Mouse (Mus musculus) cerebellum, adult 2 months (tissue): ENCODE data around the gene C130050O18Rik. TPM values are rescaled to one million over a fixed set of nuclear protein-coding genes. Genes with fewer than 3 reads are reported as not detected.
A peak's percentile ranks its signal among the peaks of the same experiment; 100 is the strongest.

Experiments used
- DNase-seq, 2 experiments: peaks; one replicate each; pipeline ENCODE4 v3.0.0; 2021
- H3K27ac ChIP-seq: fragments of 200-500 bp; 2 replicates; pipeline ENCODE4 v1.5.1; 2012; ENCODE audit warnings: low read length, control low read depth, inconsistent platforms; ENCODE audit not compliant: insufficient read depth
- H3K27me3 ChIP-seq: fragments of 200-500 bp; 2 replicates; pipeline ENCODE4 v1.6.1; 2012; ENCODE audit warnings: inconsistent platforms, mild to moderate bottlenecking, low read length, moderate library complexity; ENCODE audit not compliant: control insufficient read depth, insufficient read depth
- H3K4me1 ChIP-seq: fragments of 200-500 bp; 2 replicates; pipeline ENCODE4 v1.6.1; 2011; ENCODE audit warnings: low read length; ENCODE audit not compliant: control insufficient read depth, insufficient read depth
- H3K4me3 ChIP-seq: fragments of 200-500 bp; replicated peaks from 2 replicates; pipeline ENCODE3; 2011; ENCODE audit warnings: mild to moderate bottlenecking, low read depth, low read length, control low read depth; ENCODE audit not compliant: insufficient read depth
- CTCF ChIP-seq: fragments of 200-500 bp; IDR thresholded peaks from 2 replicates; pipeline ENCODE4 v1.5.1; 2011; ENCODE audit warnings: low read depth, mild to moderate bottlenecking, control low read depth, low read length, moderate library complexity, borderline replicate concordance; ENCODE audit not compliant: insufficient read depth
- POLR2A ChIP-seq: fragments of 200-500 bp; IDR thresholded peaks from 2 replicates; pipeline ENCODE4 v1.6.1; 2011; ENCODE audit warnings: low read length, control low read depth, borderline replicate concordance; ENCODE audit not compliant: insufficient read depth
- WGBS: fragments of 180-500 bp; shearing (Covaris S2); methylation state at CpG from one replicate; pipeline ENCODE4 v1.1.7; 2018; 5-methylcytosine and 5-hydroxymethylcytosine counted together
- polyA plus RNA-seq: library from polyadenylated mRNA; depleted of rRNA; stranded (reverse); fragments of >200 nt; gene quantifications from 2 replicates; pipeline ENCODE4 v1.2.3, GENCODE M21; 2012

Gene C130050O18Rik
- polyA plus RNA-seq, 1 experiment = 0.21 TPM

DNA sequence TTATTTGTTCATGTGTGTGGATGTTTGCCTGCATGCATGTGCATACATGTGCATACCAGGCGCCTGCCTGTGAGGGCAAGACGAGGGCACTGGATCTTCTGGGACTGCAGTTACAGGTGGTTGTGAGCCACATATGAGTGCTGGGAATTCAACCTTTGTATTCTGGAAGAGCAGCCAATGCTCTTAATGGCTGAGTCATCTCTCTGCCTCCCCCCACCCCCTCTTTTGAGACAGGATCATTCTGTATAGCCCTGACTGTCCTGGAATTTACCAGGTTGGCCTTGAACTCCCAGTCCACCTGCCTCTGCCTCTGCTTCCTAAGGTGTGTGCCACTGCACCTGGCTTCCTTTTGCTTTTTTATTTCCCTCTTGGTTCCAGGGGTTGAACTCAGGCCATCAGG is 30.2 kb upstream of the C130050O18Rik start:
- DNase-seq = no peak
- Histone ChIP-seq H3K4me1 (no peaks in the 10 kb centered on the region; the same call in 1 of the 2 replicates), H3K27ac (no peak overlapping the region), H3K27me3 (no peaks in the 10 kb centered on the region), H3K4me3 (no peak overlapping the region)
- WGBS = 97% methylated on average over 2 of the region's 2 CpGs
- TF ChIP-seq POLR2A (no peak), CTCF (no peak)

GRCm38 (mm10) chr5:139377468-139378270 is 27.4 kb upstream of the C130050O18Rik start, which contains the start of gene Gpr146:
Gpr146 (plus strand) TSS chr5:139377697.
- Histone ChIP-seq H3K4me3 (no peak within 1 kb of the TSS), H3K27me3 (no peaks in the 10 kb centered on the region), H3K27ac (no peak within 1 kb of the TSS), H3K4me1 (peaks cover 6% of the 10 kb centered on the region)
- TF ChIP-seq POLR2A (no peak), CTCF (no peak)
- DNase-seq = peak in 1 of 2 experiments; percentile 25
- WGBS = 52% methylated on average over 18 of the region's 18 CpGs

- Histone ChIP-seq H3K4me1 (peaks cover 7% of the 10 kb centered on the region), H3K4me3 (no peak overlapping the region), H3K27me3 (no peaks in the 10 kb centered on the region), H3K27ac (no peak overlapping the region)
- DNase-seq = no peak
- TF ChIP-seq CTCF (no peak), POLR2A (no peak)
- WGBS = 86% methylated on average over 7 of the region's 7 CpGs
These were observed 26.9 kb upstream of the C130050O18Rik start for GRCm38 (mm10) chr5:139378271-139378556.

DNA sequence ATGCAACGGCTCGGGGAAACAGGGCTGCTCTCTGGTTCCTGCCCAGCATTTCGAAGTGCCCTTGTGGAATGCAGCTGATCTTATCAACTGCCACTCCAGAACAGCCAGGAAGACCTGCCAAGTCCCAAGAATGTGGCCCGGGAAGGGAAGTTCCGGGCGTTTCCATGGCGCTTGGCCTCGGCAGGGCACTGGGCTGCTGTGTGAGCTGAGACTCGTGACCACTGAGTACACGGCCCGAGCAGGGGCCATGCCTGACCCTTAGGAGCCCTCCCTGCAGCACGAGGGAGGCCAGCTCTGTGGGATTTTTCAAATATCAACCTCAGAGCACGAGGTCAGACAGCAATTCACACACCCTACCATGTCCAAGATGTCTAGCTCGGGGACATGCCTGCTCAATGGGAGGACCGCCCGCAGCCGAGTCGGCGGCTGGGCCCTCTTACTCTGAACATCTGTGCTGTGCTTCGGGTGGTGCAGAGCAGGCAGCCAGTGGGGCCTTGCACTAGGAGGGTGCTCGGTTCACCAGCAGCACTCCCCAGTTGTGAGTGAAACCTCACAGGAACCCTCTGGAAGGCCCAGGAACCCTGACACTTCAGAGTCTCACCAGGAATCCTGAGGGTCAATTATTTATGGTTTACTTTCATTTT is 26.0 kb upstream of the C130050O18Rik start:
- DNase-seq = peak; percentile 28 to 41
- TF ChIP-seq CTCF = no peak
- TF ChIP-seq POLR2A = no peak
- no peak overlapping the region for H3K27ac ChIP-seq
- H3K4me1 ChIP-seq = peaks cover 9% of the 10 kb centered on the region
- no peaks in the 10 kb centered on the region for H3K27me3 ChIP-seq
- 63% methylated on average over 21 of the region's 21 CpGs for WGBS
- no peak overlapping the region for H3K4me3 ChIP-seq

DNA sequence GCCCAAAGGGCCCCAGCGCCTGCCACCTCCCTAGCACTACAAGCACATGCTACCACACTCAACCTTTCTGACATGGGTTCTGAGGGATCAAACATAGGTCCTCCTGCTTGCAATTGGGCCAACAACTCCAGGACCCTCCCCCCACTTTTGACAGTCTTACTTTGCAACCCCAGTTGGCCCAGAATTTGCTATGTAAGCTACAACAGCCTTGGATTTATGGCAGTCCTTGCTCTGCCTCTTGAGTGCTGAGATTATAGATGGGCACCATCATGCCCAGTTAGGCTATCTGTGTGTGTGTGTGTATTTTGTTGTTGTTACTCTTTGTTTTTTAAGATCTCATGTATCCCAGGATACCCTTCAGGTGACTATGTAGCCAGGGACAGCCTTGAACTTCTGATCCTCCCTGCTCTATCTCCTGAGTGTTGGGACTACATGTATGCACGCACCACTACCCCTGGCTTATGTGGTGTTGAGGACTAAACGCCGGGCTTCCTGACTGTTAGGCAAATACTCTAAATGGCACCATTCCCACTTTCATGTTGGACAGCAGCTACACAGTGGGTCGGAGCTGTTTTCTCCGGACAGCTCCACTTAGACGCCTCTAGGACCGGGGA is 25.2 kb upstream of the C130050O18Rik start:
- peak overlapping the region; percentile 72 for H3K4me3 ChIP-seq
- DNase-seq = no peak
- WGBS = 15% methylated on average over 8 of the region's 8 CpGs
- no peaks in the 10 kb centered on the region for H3K27me3 ChIP-seq
- H3K4me1 ChIP-seq = peaks cover 15% of the 10 kb centered on the region
- TF ChIP-seq POLR2A (no peak), CTCF (no peak)
- no peak overlapping the region for H3K27ac ChIP-seq

GRCm38 (mm10) chr5:139380385-139381248 is 24.5 kb upstream of the C130050O18Rik start:
- H3K27me3 ChIP-seq = no peaks in the 10 kb centered on the region
- TF ChIP-seq CTCF = no peak
- TF ChIP-seq POLR2A = 0 out of 2 replicates have a peak, but pooled peaks have one; percentile 31
- peaks cover 15% of the 10 kb centered on the region for H3K4me1 ChIP-seq
- H3K27ac ChIP-seq = peak overlapping the region; percentile 35
- under 1% methylated on average over 56 of the region's 73 CpGs for WGBS
- DNase-seq = peak; percentile 89 to 91
- peak overlapping the region; percentile 72 for H3K4me3 ChIP-seq
